Mouse (Mus musculus) midbrain, embryonic 12.5 days (tissue): ENCODE measurements around the gene Rmnd5b. TPM values are rescaled to one million over a fixed set of nuclear protein-coding genes. Genes with fewer than 3 reads are reported as not detected.
A peak's percentile ranks its signal among the peaks of the same experiment; 100 is the strongest.

Source experiments
- ATAC-seq: fragments of 200-750 bp; cut with Nextera tagmentation; 2 replicates; pipeline ENCODE4 v1.8.0; 2017; ENCODE audit warnings: low read depth, moderate TSS enrichment, moderate library complexity; ENCODE audit not compliant: low FRiP score
- H3K27ac ChIP-seq: fragments of 300-500 bp; sonication (generic); replicated peaks from 2 replicates; pipeline ENCODE4 v1.5.1; 2016; ENCODE audit warnings: mild to moderate bottlenecking
- H3K27me3 ChIP-seq: fragments of 300-500 bp; sonication (generic); 2 replicates; pipeline ENCODE4 v1.6.1; 2016; ENCODE audit warnings: mild to moderate bottlenecking
- H3K36me3 ChIP-seq: fragments of 300-500 bp; sonication (generic); 2 replicates; pipeline ENCODE4 v1.6.1; 2016
- H3K4me1 ChIP-seq: fragments of 300-500 bp; sonication (generic); 2 replicates; pipeline ENCODE4 v1.6.1; 2016
- H3K4me2 ChIP-seq: fragments of 300-500 bp; sonication (generic); replicated peaks from 2 replicates; pipeline ENCODE4 v1.6.1; 2016; ENCODE audit warnings: mild to moderate bottlenecking, moderate library complexity
- H3K4me3 ChIP-seq: fragments of 300-500 bp; sonication (generic); 2 replicates; pipeline ENCODE4 v1.5.1; 2016; ENCODE audit warnings: mild to moderate bottlenecking
- H3K9ac ChIP-seq: fragments of 300-500 bp; sonication (generic); replicated peaks from 2 replicates; pipeline ENCODE4 v1.6.1; 2016; ENCODE audit warnings: mild to moderate bottlenecking, moderate library complexity
- H3K9me3 ChIP-seq: fragments of 300-500 bp; sonication (generic); 2 replicates; pipeline ENCODE4 v1.6.1; 2016; ENCODE audit warnings: mild to moderate bottlenecking
- WGBS: fragments of 180-500 bp; shearing (Covaris S2); methylation state at CpG from one replicate; pipeline ENCODE4 v1.1.7; 2016; 5-methylcytosine and 5-hydroxymethylcytosine counted together
- polyA plus RNA-seq: library from polyadenylated mRNA; unstranded; fragments of >200 nt; fragmentation: Nextera tagmentation; extraction: Ambion mirVana; gene quantifications from 2 replicates; pipeline ENCODE4 v1.2.1, GENCODE M21; 2016

Rmnd5b gene
- polyA plus RNA-seq, 1 experiment from 2014 or later, result 46.8 TPM

GRCm38 (mm10) chr11:51646751-51647667 lies 11.3 kb upstream of the Rmnd5b start:
- 0 out of 2 replicates have a peak overlapping the region, but pooled peaks have one; percentile 4 for H3K27ac ChIP-seq
- peaks cover 31% of the 10 kb centered on the region for H3K4me1 ChIP-seq
- no peaks in the 10 kb centered on the region for H3K9me3 ChIP-seq
- 0 out of 2 replicates have a peak, but pooled peaks cover 3% of the 10 kb centered on the region for H3K36me3 ChIP-seq
- no peak for ATAC-seq
- WGBS, result 86% methylated on average over 15 of the region's 15 CpGs
- H3K27me3 ChIP-seq, result peaks cover 29% of the 10 kb centered on the region
- H3K4me3 ChIP-seq, result no peak overlapping the region
- H3K9ac ChIP-seq, result no peak overlapping the region
- H3K4me2 ChIP-seq, result no peak overlapping the region

- H3K4me1 ChIP-seq, result peaks cover 31% of the 10 kb centered on the region
- no peak overlapping the region for H3K27ac ChIP-seq
- peaks cover 21% of the 10 kb centered on the region for H3K27me3 ChIP-seq
- no peaks in the 10 kb centered on the region for H3K9me3 ChIP-seq
- 88% methylated on average over 7 of the region's 7 CpGs for WGBS
- 0 out of 2 replicates have a peak, but pooled peaks cover 3% of the 10 kb centered on the region for H3K36me3 ChIP-seq
- no peak for ATAC-seq
- no peak overlapping the region for H3K4me3 ChIP-seq
- H3K4me2 ChIP-seq, result no peak overlapping the region
- H3K9ac ChIP-seq, result no peak overlapping the region
Measured at GRCm38 (mm10) chr11:51646245-51646644, 10.5 kb upstream of the Rmnd5b start.

DNA sequence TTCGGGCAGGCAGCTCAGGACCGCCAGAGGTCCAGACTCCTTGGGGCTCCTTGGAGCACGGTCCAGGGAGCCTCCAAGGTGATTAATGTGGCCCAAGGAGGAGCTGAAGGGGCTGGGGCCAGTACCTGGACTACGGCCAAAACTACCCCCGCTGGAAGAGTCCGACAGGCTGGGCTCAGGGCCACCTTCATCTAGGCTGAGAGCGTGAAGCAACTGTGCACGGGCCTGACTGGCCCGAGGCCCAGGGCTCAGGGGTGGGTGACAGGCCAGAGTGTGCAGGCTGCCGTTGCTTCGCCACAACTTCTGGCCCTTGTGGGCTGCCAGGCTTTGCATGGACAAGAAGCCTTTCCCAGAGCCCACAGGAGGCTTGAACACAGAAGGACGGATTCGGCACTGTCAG lies 9.6 kb upstream of the Rmnd5b start:
- Histone ChIP-seq H3K4me2 (no peak overlapping the region), H3K27me3 (peaks cover 12% of the 10 kb centered on the region), H3K4me1 (peaks cover 25% of the 10 kb centered on the region), H3K9ac (no peak overlapping the region), H3K27ac (no peak overlapping the region), H3K36me3 (0 out of 2 replicates have a peak, but pooled peaks cover 3% of the 10 kb centered on the region), H3K4me3 (no peak overlapping the region), H3K9me3 (no peaks in the 10 kb centered on the region)
- no peak for ATAC-seq
- WGBS, result 94% methylated on average over 13 of the region's 13 CpGs

DNA sequence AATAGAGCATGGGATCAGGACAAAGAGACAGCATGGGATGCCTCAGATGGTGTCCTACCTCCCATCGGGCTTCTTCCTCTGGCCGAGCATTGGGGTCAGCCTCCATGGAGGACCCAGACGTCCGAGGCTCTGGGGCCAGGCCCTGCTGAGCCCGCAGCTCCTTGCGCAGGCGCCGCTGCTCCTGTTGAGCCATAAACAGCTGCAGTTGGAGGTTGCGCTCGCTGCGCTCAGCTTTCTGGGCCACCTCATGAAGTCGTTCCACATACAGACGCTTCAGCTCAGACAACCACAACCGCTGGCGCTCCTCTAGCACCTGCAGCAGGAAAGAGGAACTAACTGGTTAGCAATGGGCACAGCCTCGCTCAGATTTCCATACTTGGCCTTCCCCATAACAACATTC lies 8.5 kb upstream of the Rmnd5b start:
- Histone ChIP-seq H3K27me3 (peaks cover 1% of the 10 kb centered on the region; the same call in 1 of the 2 replicates), H3K4me3 (no peak overlapping the region), H3K36me3 (0 out of 2 replicates have a peak, but pooled peaks cover 3% of the 10 kb centered on the region), H3K27ac (no peak overlapping the region), H3K4me2 (no peak overlapping the region), H3K9me3 (no peaks in the 10 kb centered on the region), H3K9ac (no peak overlapping the region), H3K4me1 (peaks cover 14% of the 10 kb centered on the region)
- WGBS, result 76% methylated on average over 16 of the region's 16 CpGs
- no peak for ATAC-seq

DNA sequence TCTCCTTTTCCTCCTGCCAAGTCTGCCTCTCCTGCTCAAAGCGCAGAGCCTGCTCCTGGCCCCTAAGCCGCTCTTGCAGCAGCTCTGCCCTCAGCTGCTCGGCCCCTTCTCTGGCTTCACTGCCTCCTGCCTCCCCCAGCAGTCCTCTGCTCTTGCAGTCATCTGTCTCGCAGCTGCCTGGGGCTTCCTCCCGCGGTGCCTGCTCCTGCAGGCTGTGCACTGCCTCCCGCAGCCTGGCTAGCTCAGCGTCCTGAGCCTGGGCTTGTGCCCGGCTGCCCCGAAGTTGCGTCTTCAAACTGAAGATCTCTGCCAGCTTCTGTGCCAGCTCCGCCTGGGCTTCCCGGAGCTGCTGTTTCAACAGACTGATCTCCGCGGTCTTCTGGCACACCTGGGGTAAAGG lies 8.1 kb upstream of the Rmnd5b start:
- Histone ChIP-seq H3K4me2 (no peak overlapping the region), H3K27ac (no peak overlapping the region), H3K9me3 (no peaks in the 10 kb centered on the region), H3K4me3 (no peak overlapping the region), H3K9ac (no peak overlapping the region), H3K27me3 (no peaks in the 10 kb centered on the region; the same call in 1 of the 2 replicates), H3K4me1 (peaks cover 9% of the 10 kb centered on the region), H3K36me3 (0 out of 2 replicates have a peak, but pooled peaks cover 3% of the 10 kb centered on the region)
- ATAC-seq, result no peak
- 62% methylated on average over 15 of the region's 15 CpGs for WGBS

GRCm38 (mm10) chr11:51643202-51643601 lies 7.5 kb upstream of the Rmnd5b start:
- no peak for ATAC-seq
- no peak overlapping the region for H3K4me2 ChIP-seq
- H3K36me3 ChIP-seq, result 0 out of 2 replicates have a peak, but pooled peaks cover 3% of the 10 kb centered on the region
- no peaks in the 10 kb centered on the region for H3K9me3 ChIP-seq
- WGBS, result 75% methylated on average over 9 of the region's 9 CpGs
- no peak overlapping the region for H3K27ac ChIP-seq
- peaks cover 4% of the 10 kb centered on the region for H3K4me1 ChIP-seq
- H3K9ac ChIP-seq, result no peak overlapping the region
- no peak overlapping the region for H3K4me3 ChIP-seq
- peaks cover under 1% of the 10 kb centered on the region; the same call in 1 of the 2 replicates for H3K27me3 ChIP-seq

GRCm38 (mm10) chr11:51640748-51641147 lies 5.1 kb upstream of the Rmnd5b start:
- Histone ChIP-seq H3K4me3 (no peak overlapping the region), H3K36me3 (0 out of 2 replicates have a peak, but pooled peaks cover 3% of the 10 kb centered on the region), H3K27me3 (peaks cover 12% of the 10 kb centered on the region; the same call in 1 of the 2 replicates), H3K4me2 (no peak overlapping the region), H3K9me3 (no peaks in the 10 kb centered on the region), H3K9ac (no peak overlapping the region), H3K4me1 (peaks cover 13% of the 10 kb centered on the region), H3K27ac (no peak overlapping the region)
- ATAC-seq, result no peak
- 90% methylated on average over 7 of the region's 7 CpGs for WGBS

DNA sequence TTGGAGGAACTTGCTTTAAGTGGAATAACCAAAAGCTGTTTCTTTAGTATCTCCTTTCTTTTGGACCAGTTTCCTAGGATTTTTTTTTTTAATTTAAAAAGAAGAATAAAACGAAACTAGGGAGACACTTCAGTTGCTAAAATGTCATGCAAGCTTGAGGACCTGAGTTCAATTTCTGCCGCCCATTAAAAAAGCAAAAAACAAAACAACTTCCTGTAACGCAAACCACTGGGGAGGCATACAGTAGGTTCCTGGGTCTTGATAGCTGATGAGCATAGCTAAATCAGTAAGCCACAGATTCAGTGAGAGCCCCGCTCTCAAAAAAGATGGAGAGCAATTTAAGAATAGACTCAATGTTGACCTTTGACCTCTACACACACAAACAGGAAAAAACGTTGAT lies 2.8 kb upstream of the Rmnd5b start:
- H3K4me2 ChIP-seq, result no peak overlapping the region

GRCm38 (mm10) chr11:51637971-51638414 lies 2.3 kb upstream of the Rmnd5b start:
- H3K9me3 ChIP-seq, result no peaks in the 10 kb centered on the region
- H3K9ac ChIP-seq, result no peak overlapping the region; the same call in 1 of the 2 replicates
- peak overlapping the region; percentile 21; the same call in 1 of the 2 replicates for H3K4me2 ChIP-seq
- no peak overlapping the region for H3K27ac ChIP-seq
- H3K36me3 ChIP-seq, result no peaks in the 10 kb centered on the region
- H3K27me3 ChIP-seq, result peaks cover 12% of the 10 kb centered on the region; the same call in 1 of the 2 replicates
- no peak for ATAC-seq
- H3K4me3 ChIP-seq, result no peak overlapping the region
- WGBS, result 4% methylated on average over 17 of the region's 17 CpGs
- peaks cover 21% of the 10 kb centered on the region for H3K4me1 ChIP-seq

More for the DNA sequence above, 2.8 kb upstream of the Rmnd5b start:
- Histone ChIP-seq H3K9ac (no peak overlapping the region), H3K36me3 (no peaks in the 10 kb centered on the region), H3K27ac (no peak overlapping the region), H3K9me3 (no peaks in the 10 kb centered on the region), H3K4me3 (no peak overlapping the region), H3K27me3 (peaks cover 12% of the 10 kb centered on the region; the same call in 1 of the 2 replicates), H3K4me1 (peaks cover 21% of the 10 kb centered on the region)
- 70% methylated on average over 5 of the region's 5 CpGs for WGBS
- no peak for ATAC-seq

GRCm38 (mm10) chr11:51636323-51636684 lies 608 bp upstream of the Rmnd5b start:
- H3K36me3 ChIP-seq, result no peaks in the 10 kb centered on the region
- H3K9me3 ChIP-seq, result no peaks in the 10 kb centered on the region
- H3K4me3 ChIP-seq, result peak overlapping the region; percentile 75
- peak overlapping the region; percentile 71 for H3K27ac ChIP-seq
- 2% methylated on average over 6 of the region's 6 CpGs for WGBS
- peak overlapping the region; percentile 91 for H3K4me2 ChIP-seq
- peak; percentile 31; the same call in 1 of the 2 replicates for ATAC-seq
- peak overlapping the region; percentile 79 for H3K9ac ChIP-seq
- peaks cover 21% of the 10 kb centered on the region for H3K4me1 ChIP-seq
- peaks cover 12% of the 10 kb centered on the region; the same call in 1 of the 2 replicates for H3K27me3 ChIP-seq

DNA sequence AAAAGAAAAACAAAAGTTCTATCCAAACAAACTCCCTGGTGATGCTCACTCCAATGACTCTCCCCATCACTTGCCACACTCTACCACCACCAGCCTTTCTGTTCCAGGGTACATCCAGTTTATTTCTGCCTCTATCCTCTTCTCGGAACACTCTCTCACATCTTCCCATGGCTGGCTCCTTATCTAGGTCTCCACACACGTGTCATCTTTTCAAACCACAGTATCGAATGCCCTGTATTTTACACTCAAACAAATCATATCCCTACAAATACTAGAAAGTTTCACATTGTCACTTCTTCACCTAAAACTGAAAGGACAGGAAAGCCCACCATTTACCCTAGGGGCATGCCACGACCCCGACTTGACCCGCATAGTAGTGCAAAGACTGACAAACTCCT lies 570 bp downstream of the Rmnd5b start:
- no peaks in the 10 kb centered on the region for H3K36me3 ChIP-seq
- no peaks in the 10 kb centered on the region for H3K9me3 ChIP-seq
- peak overlapping the region; percentile 71; the same call in 1 of the 2 replicates for H3K27ac ChIP-seq
- 21% methylated on average over 6 of the region's 6 CpGs for WGBS
- peak overlapping the region; percentile 91 for H3K4me2 ChIP-seq
- H3K27me3 ChIP-seq, result peaks cover 12% of the 10 kb centered on the region; the same call in 1 of the 2 replicates
- H3K9ac ChIP-seq, result peak overlapping the region; percentile 79
- peaks cover 21% of the 10 kb centered on the region for H3K4me1 ChIP-seq
- ATAC-seq, result no peak
- peak overlapping the region; percentile 75 for H3K4me3 ChIP-seq

GRCm38 (mm10) chr11:51633721-51634120 lies 2.0 kb downstream of the Rmnd5b start:
- 98% methylated on average over 3 of the region's 3 CpGs for WGBS
- Histone ChIP-seq H3K9ac (no peak overlapping the region), H3K27ac (no peak overlapping the region), H3K36me3 (peaks cover 8% of the 10 kb centered on the region; the same call in 1 of the 2 replicates), H3K4me1 (peaks cover 21% of the 10 kb centered on the region), H3K4me3 (no peak overlapping the region), H3K4me2 (no peak overlapping the region), H3K9me3 (no peaks in the 10 kb centered on the region), H3K27me3 (peaks cover 12% of the 10 kb centered on the region; the same call in 1 of the 2 replicates)
- ATAC-seq, result no peak
